Mouse (Mus musculus): ENCODE measurements at regions not wholly inside any gene's neighbourhood (a gene's known extent, or its start where the extent isn't known, plus 50 kb on each side); places are given as distances from the start of the nearest gene placed in this dataset.
A peak's percentile ranks its signal among the peaks of the same experiment; 100 is the strongest.

DNA sequence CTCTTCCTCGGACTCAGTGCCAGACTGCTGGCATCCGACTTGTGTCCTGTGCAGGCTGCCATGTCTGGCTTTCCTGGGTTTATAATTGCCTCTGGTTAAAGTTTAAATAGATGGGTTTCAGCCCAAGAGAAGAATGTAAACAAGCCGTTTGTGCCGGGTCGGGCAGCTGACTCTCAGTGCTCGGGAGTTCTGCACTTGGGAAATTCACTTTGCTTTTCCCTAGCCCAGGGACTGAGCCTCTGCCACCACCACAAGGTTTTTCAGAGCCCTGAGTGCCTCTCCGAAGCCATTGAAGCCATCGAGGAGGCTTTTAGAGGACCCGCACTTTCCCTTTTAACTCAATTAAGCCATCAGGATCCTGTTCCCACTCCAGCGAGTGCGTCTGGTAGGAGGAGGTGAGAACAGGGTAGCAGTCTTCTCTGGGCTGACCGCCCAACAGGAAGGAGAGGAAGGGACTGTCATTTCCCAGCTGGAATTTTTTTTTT, 80.8 kb upstream of the Mkln1 start:
- DNase-seq (ENCODE audit: low spot score), result peak; percentile 24

GRCm38 (mm10) chr6:31318506-31318905, 80.0 kb upstream of the Mkln1 start:
- H3K4me2 ChIP-seq (ENCODE audit: low read depth, low read length), result no peak overlapping the region
- H3K9ac ChIP-seq (replicated peaks; ENCODE audit: low read length), result no peak overlapping the region
- no peak for ATAC-seq (replicated peaks; ENCODE audit: insufficient number of reproducible peaks, low FRiP score, low TSS enrichment, low read depth)
- WGBS, result 6% methylated on average over 11 of the region's 11 CpGs
- no peak overlapping the region for H3K4me3 ChIP-seq (ENCODE audit: low read depth, low read length)
- no peaks in the 10 kb centered on the region for H3K9me3 ChIP-seq (replicated peaks; ENCODE audit: control insufficient read depth, low read length)
- H3K27ac ChIP-seq (replicated peaks; ENCODE audit: low read depth, low read length), result no peak overlapping the region
- H3K27me3 ChIP-seq (ENCODE audit: control insufficient read depth, insufficient read depth, low read length), result no peaks in the 10 kb centered on the region
- no peaks in the 10 kb centered on the region for H3K4me1 ChIP-seq (ENCODE audit: control insufficient read depth, insufficient read depth, low read length)
- peak; percentile 41 for DNase-seq (ENCODE audit: low spot score)
- H3K36me3 ChIP-seq (replicated peaks; ENCODE audit: control insufficient read depth, insufficient read depth, low read depth, low read length), result no peaks in the 10 kb centered on the region

More for the DNA sequence above, 80.8 kb upstream of the Mkln1 start:
- Histone ChIP-seq H3K27ac (replicated peaks; ENCODE audit: low read depth, low read length) (no peak overlapping the region), H3K4me3 (ENCODE audit: low read depth, low read length) (no peak overlapping the region), H3K4me2 (ENCODE audit: low read depth, low read length) (peak overlapping the region; percentile 23; the same call in 1 of the 2 replicates), H3K4me1 (ENCODE audit: control insufficient read depth, insufficient read depth, low read length) (no peaks in the 10 kb centered on the region), H3K9ac (replicated peaks; ENCODE audit: low read length) (no peak overlapping the region), H3K9me3 (replicated peaks; ENCODE audit: control insufficient read depth, low read length) (no peaks in the 10 kb centered on the region), H3K27me3 (ENCODE audit: control insufficient read depth, insufficient read depth, low read length) (no peaks in the 10 kb centered on the region), H3K36me3 (replicated peaks; ENCODE audit: control insufficient read depth, insufficient read depth, low read depth, low read length) (no peaks in the 10 kb centered on the region)
- no peak for ATAC-seq (replicated peaks; ENCODE audit: insufficient number of reproducible peaks, low FRiP score, low TSS enrichment, low read depth)
- WGBS, result 9% methylated on average over 12 of the region's 12 CpGs

DNA sequence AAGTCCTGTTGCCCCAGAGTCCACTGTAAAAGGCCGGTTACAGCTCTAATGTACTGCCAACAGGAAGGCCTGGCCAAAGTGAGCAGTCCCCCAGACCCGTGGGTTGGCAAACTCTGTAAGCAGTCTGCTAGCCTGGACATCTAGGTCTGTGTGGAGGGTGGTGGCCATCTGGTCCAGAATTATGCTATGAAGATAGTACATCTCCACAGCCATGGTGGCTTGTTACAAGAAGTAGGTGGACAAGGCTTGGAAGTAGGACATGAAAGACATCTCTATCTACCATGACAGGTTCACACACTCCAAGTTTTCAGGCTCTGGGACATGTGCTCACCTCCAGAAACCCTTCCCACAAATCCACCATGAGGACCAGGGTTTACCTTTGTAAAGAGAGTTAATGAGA, 79.1 kb upstream of the Mkln1 start:
- 82% methylated on average over 2 of the region's 2 CpGs for WGBS
- H3K4me1 ChIP-seq (ENCODE audit: control insufficient read depth, insufficient read depth, low read length), result no peaks in the 10 kb centered on the region
- H3K4me3 ChIP-seq (ENCODE audit: low read depth, low read length), result no peak overlapping the region
- H3K27ac ChIP-seq (replicated peaks; ENCODE audit: low read depth, low read length), result no peak overlapping the region
- no peak overlapping the region for H3K4me2 ChIP-seq (ENCODE audit: low read depth, low read length)
- no peak for DNase-seq (ENCODE audit: low spot score)
- H3K36me3 ChIP-seq (replicated peaks; ENCODE audit: control insufficient read depth, insufficient read depth, low read depth, low read length), result no peaks in the 10 kb centered on the region
- H3K9ac ChIP-seq (replicated peaks; ENCODE audit: low read length), result no peak overlapping the region
- no peaks in the 10 kb centered on the region for H3K9me3 ChIP-seq (replicated peaks; ENCODE audit: control insufficient read depth, low read length)
- no peak for ATAC-seq (replicated peaks; ENCODE audit: insufficient number of reproducible peaks, low FRiP score, low TSS enrichment, low read depth)
- H3K27me3 ChIP-seq (ENCODE audit: control insufficient read depth, insufficient read depth, low read length), result no peaks in the 10 kb centered on the region

GRCm38 (mm10) chr6:31320141-31320830, 78.2 kb upstream of the Mkln1 start:
- no peak for DNase-seq (ENCODE audit: low spot score)

DNA sequence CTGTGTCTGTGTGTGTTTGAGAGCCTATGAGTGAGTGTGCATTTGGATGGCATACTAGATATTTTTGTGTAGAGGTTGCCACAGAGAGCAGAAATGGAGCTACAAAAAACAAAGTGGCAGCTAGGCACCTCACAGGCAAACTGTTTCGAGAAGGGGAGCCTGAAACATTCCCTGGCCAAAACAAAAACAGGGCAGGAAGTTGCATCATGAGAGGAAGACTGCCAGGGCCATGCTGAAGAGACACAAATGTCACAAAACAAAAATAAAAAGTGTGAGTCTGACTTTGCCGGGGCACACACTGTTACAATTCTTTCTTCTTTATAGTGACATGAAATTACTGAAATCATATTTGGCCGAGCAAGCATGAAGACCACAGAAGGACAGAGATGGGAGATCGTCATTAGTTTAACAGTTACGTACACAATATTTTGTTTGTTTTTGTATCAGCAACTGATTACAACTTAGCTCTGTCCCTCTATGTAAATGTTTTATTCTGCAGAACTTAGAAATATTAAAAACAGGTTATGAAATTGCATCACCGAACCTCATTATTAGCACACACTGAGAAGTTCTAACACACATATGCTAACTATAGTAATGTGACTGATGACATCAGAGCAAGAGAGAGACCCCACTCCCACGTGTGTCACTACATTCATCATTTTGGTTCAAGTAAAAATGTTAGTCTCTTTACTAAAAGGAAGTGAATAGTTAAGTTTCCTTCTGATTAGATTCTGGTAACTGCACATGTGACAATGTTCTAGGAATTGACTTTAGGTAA, 77.3 kb upstream of the Mkln1 start:
- ATAC-seq (replicated peaks; ENCODE audit: insufficient number of reproducible peaks, low FRiP score, low TSS enrichment, low read depth) (no peak), DNase-seq (ENCODE audit: low spot score) (no peak)
- no peaks in the 10 kb centered on the region for H3K36me3 ChIP-seq (replicated peaks; ENCODE audit: control insufficient read depth, insufficient read depth, low read depth, low read length)
- H3K9ac ChIP-seq (replicated peaks; ENCODE audit: low read length), result no peak overlapping the region
- H3K9me3 ChIP-seq (replicated peaks; ENCODE audit: control insufficient read depth, low read length), result no peaks in the 10 kb centered on the region
- H3K4me2 ChIP-seq (ENCODE audit: low read depth, low read length), result no peak overlapping the region
- H3K4me1 ChIP-seq (ENCODE audit: control insufficient read depth, insufficient read depth, low read length), result no peaks in the 10 kb centered on the region
- no peaks in the 10 kb centered on the region for H3K27me3 ChIP-seq (ENCODE audit: control insufficient read depth, insufficient read depth, low read length)
- no peak overlapping the region for H3K27ac ChIP-seq (replicated peaks; ENCODE audit: low read depth, low read length)
- no peak overlapping the region for H3K4me3 ChIP-seq (ENCODE audit: low read depth, low read length)
- WGBS, result 77% methylated on average over 7 of the region's 7 CpGs

More at GRCm38 (mm10) chr6:31320141-31320830, 78.2 kb upstream of the Mkln1 start:
- Histone ChIP-seq H3K9ac (replicated peaks; ENCODE audit: low read length) (no peak overlapping the region), H3K4me1 (ENCODE audit: control insufficient read depth, insufficient read depth, low read length) (no peaks in the 10 kb centered on the region), H3K4me2 (ENCODE audit: low read depth, low read length) (no peak overlapping the region), H3K4me3 (ENCODE audit: low read depth, low read length) (no peak overlapping the region), H3K27me3 (ENCODE audit: control insufficient read depth, insufficient read depth, low read length) (no peaks in the 10 kb centered on the region), H3K9me3 (replicated peaks; ENCODE audit: control insufficient read depth, low read length) (no peaks in the 10 kb centered on the region), H3K36me3 (replicated peaks; ENCODE audit: control insufficient read depth, insufficient read depth, low read depth, low read length) (no peaks in the 10 kb centered on the region), H3K27ac (replicated peaks; ENCODE audit: low read depth, low read length) (no peak overlapping the region)
- WGBS, result 82% methylated on average over 3 of the region's 3 CpGs
- ATAC-seq (replicated peaks; ENCODE audit: insufficient number of reproducible peaks, low FRiP score, low TSS enrichment, low read depth), result no peak

DNA sequence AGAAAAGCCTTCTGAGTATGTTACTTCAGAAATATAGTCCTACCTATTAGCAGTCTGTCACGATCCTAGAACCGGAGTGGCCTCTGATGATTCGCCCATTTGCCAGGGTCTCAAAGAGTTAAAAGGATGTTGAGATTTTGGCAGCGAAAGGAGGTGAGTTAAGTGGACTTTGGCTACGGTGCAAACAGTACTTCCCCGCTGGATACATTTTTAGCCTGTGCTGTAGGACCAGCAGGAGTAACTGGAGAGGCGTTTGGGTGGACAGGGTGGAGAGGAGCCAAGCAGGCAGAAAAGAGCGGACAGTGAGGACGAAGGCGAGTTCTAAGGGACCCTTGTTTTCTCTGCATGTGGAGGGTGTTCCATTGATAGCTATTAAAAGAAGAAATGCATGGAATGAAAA, 76.6 kb upstream of the Mkln1 start:
- no peak overlapping the region for H3K27ac ChIP-seq (replicated peaks; ENCODE audit: low read depth, low read length)
- 58% methylated on average over 10 of the region's 10 CpGs for WGBS
- no peaks in the 10 kb centered on the region for H3K36me3 ChIP-seq (replicated peaks; ENCODE audit: control insufficient read depth, insufficient read depth, low read depth, low read length)
- H3K27me3 ChIP-seq (ENCODE audit: control insufficient read depth, insufficient read depth, low read length), result no peaks in the 10 kb centered on the region
- H3K9me3 ChIP-seq (replicated peaks; ENCODE audit: control insufficient read depth, low read length), result no peaks in the 10 kb centered on the region
- H3K4me3 ChIP-seq (ENCODE audit: low read depth, low read length), result no peak overlapping the region
- ATAC-seq (replicated peaks; ENCODE audit: insufficient number of reproducible peaks, low FRiP score, low TSS enrichment, low read depth), result no peak
- no peaks in the 10 kb centered on the region for H3K4me1 ChIP-seq (ENCODE audit: control insufficient read depth, insufficient read depth, low read length)
- H3K4me2 ChIP-seq (ENCODE audit: low read depth, low read length), result no peak overlapping the region
- H3K9ac ChIP-seq (replicated peaks; ENCODE audit: low read length), result no peak overlapping the region
- no peak for DNase-seq (ENCODE audit: low spot score)

GRCm38 (mm10) chr6:31323228-31324190, 75.0 kb upstream of the Mkln1 start:
- H3K36me3 ChIP-seq (replicated peaks; ENCODE audit: control insufficient read depth, insufficient read depth, low read depth, low read length), result no peaks in the 10 kb centered on the region
- H3K4me1 ChIP-seq (ENCODE audit: control insufficient read depth, insufficient read depth, low read length), result no peaks in the 10 kb centered on the region
- no peak overlapping the region for H3K27ac ChIP-seq (replicated peaks; ENCODE audit: low read depth, low read length)
- H3K4me2 ChIP-seq (ENCODE audit: low read depth, low read length), result no peak overlapping the region
- H3K27me3 ChIP-seq (ENCODE audit: control insufficient read depth, insufficient read depth, low read length), result no peaks in the 10 kb centered on the region
- DNase-seq (ENCODE audit: low spot score), result no peak
- no peak for ATAC-seq (replicated peaks; ENCODE audit: insufficient number of reproducible peaks, low FRiP score, low TSS enrichment, low read depth)
- 72% methylated on average over 9 of the region's 9 CpGs for WGBS
- no peak overlapping the region for H3K9ac ChIP-seq (replicated peaks; ENCODE audit: low read length)
- no peaks in the 10 kb centered on the region for H3K9me3 ChIP-seq (replicated peaks; ENCODE audit: control insufficient read depth, low read length)
- H3K4me3 ChIP-seq (ENCODE audit: low read depth, low read length), result no peak overlapping the region
